Mouse (Mus musculus) lung, adult 18-20 months (tissue): ENCODE results near the gene Nfib.

Experiments used
- DNase-seq, 2 experiments: peaks; one replicate each; pipeline ENCODE4 v3.0.0; 2022; ENCODE audit warnings: mixed read lengths in 2 of 2

The Nfib gene

GRCm38 (mm10) chr4:82455617-82456322, 249.8 kb downstream of the Nfib start:
- DNase-seq = no peak

GRCm38 (mm10) chr4:82454989-82455388, 250.6 kb downstream of the Nfib start:
- no peak for DNase-seq

- DNase-seq = no peak
Measured at GRCm38 (mm10) chr4:82453341-82453740, 252.2 kb downstream of the Nfib start.

- no peak for DNase-seq
Measured at GRCm38 (mm10) chr4:82452905-82453304, 252.6 kb downstream of the Nfib start.

- DNase-seq = peak; percentile 92 to 95
Measured at GRCm38 (mm10) chr4:82447061-82447671, 258.4 kb downstream of the Nfib start.

GRCm38 (mm10) chr4:82444078-82444477, 261.5 kb downstream of the Nfib start:
- no peak for DNase-seq

- no peak for DNase-seq
Measured at GRCm38 (mm10) chr4:82443441-82443840, 262.1 kb downstream of the Nfib start.

- DNase-seq = no peak
Measured at GRCm38 (mm10) chr4:82443003-82443402, 262.5 kb downstream of the Nfib start.

- DNase-seq = no peak
Measured at GRCm38 (mm10) chr4:82440606-82441005, 264.9 kb downstream of the Nfib start.

GRCm38 (mm10) chr4:82439813-82440212, 265.7 kb downstream of the Nfib start:
- DNase-seq = no peak

GRCm38 (mm10) chr4:82438631-82439030, 266.9 kb downstream of the Nfib start:
- DNase-seq = no peak

GRCm38 (mm10) chr4:82437533-82438318, 267.8 kb downstream of the Nfib start:
- peak; percentile 44 to 56 for DNase-seq

- no peak for DNase-seq
Measured at GRCm38 (mm10) chr4:82436656-82437055, 268.9 kb downstream of the Nfib start.

GRCm38 (mm10) chr4:82435716-82436115, 269.8 kb downstream of the Nfib start:
- peak; percentile 62 to 80 for DNase-seq

GRCm38 (mm10) chr4:82433926-82434705, 271.4 kb downstream of the Nfib start:
- peak in 1 of 2 experiments; percentile 29 for DNase-seq

GRCm38 (mm10) chr4:82431831-82432230, 273.7 kb downstream of the Nfib start:
- peak in 1 of 2 experiments; percentile 35 for DNase-seq

- no peak for DNase-seq
Measured at GRCm38 (mm10) chr4:82430802-82431201, 274.7 kb downstream of the Nfib start.

- peak in 1 of 2 experiments; percentile 43 for DNase-seq
Measured at GRCm38 (mm10) chr4:82426224-82426623, 279.3 kb downstream of the Nfib start.

GRCm38 (mm10) chr4:82418241-82418640, 287.3 kb downstream of the Nfib start:
- no peak for DNase-seq

- DNase-seq = no peak
Measured at GRCm38 (mm10) chr4:82415817-82416216, 289.7 kb downstream of the Nfib start.

GRCm38 (mm10) chr4:82412651-82413050, 292.9 kb downstream of the Nfib start:
- DNase-seq = no peak

GRCm38 (mm10) chr4:82411965-82412364, 293.6 kb downstream of the Nfib start:
- DNase-seq = no peak
